Mouse (Mus musculus) forebrain, embryonic 10.5 days (tissue): ENCODE measurements around the gene Igf2bp3. TPM values are rescaled to one million over a fixed set of nuclear protein-coding genes. Genes with fewer than 3 reads are reported as not detected.

Experiments used
- polyA plus RNA-seq: library from polyadenylated mRNA; unstranded; fragments of >200 nt; fragmentation: Nextera tagmentation; extraction: Ambion mirVana; gene quantifications from 2 replicates; pipeline ENCODE4 v1.2.1, GENCODE M21; 2016

Gene Igf2bp3
- polyA plus RNA-seq, 1 experiment from 2014 or later, result 128 TPM

Other genes starting within 250 kb of the Igf2bp3 start
- not detected in 2 replicates for gene Doxl2, start 240.0 kb downstream of the Igf2bp3 start, polyA plus RNA-seq
- not detected in 2 replicates for gene Svs1, start 228.1 kb downstream of the Igf2bp3 start, polyA plus RNA-seq
- gene Gpnmb, start 178.4 kb downstream of the Igf2bp3 start, polyA plus RNA-seq, result 1.1 and 2.5 TPM in 2 replicates
- 71.4 and 71.9 TPM in 2 replicates for gene Malsu1, start 141.2 kb downstream of the Igf2bp3 start, polyA plus RNA-seq
- 126 and 127 TPM in 2 replicates for gene Tra2a, start 49.1 kb upstream of the Igf2bp3 start, polyA plus RNA-seq
- 4.3 and 4.9 TPM in 2 replicates for gene Ccdc126, start 104.3 kb upstream of the Igf2bp3 start, polyA plus RNA-seq
- 3.5 and 5.8 TPM in 2 replicates for gene Fam221a, start 152.8 kb upstream of the Igf2bp3 start, polyA plus RNA-seq
- gene Stk31, start 180.6 kb upstream of the Igf2bp3 start, polyA plus RNA-seq, result 0.05 and 0.09 TPM in 2 replicates